In genomic region chr12:29141132-29141531, GRCm38 (mm10) we compare ENCODE assay signal across 8 mouse cellular contexts.
DNase-seq lines count a peak whose midpoint lies in the region; ATAC-seq lines count a peak whose summit lies in the region.

No protein-coding gene starts in this region.

- peak; percentile 18 for DNase-seq in adrenal gland, postnatal 10 days
- DNase-seq in adrenal gland, adult 18-20 months (ENCODE audit: low spot score in 2 of 2) = no peak
- peak; percentile 90 to 92 for DNase-seq in cerebellum, postnatal 14 days
- DNase-seq in kidney, postnatal 14 days = no peak

- H3K4me3 ChIP-seq in hindbrain, embryonic 15.5 days = no peak overlapping the region
- no peak overlapping the region for H3K4me3 ChIP-seq in midbrain, embryonic 13.5 days (replicated peaks)
- no peak overlapping the region for H3K4me3 ChIP-seq in heart, embryonic 12.5 days

- 13% methylated on average over 13 of the region's 13 CpGs for WGBS in hindbrain, embryonic 15.5 days
- WGBS in midbrain, embryonic 13.5 days = 34% methylated on average over 13 of the region's 13 CpGs
- WGBS in heart, embryonic 12.5 days = 45% methylated on average over 13 of the region's 13 CpGs

- no peaks in the 10 kb centered on the region for H3K9me3 ChIP-seq in hindbrain, embryonic 15.5 days
- H3K9me3 ChIP-seq in midbrain, embryonic 13.5 days = no peaks in the 10 kb centered on the region
- no peaks in the 10 kb centered on the region for H3K9me3 ChIP-seq in heart, embryonic 12.5 days (replicated peaks)

- H3K9ac ChIP-seq in hindbrain, embryonic 15.5 days = no peak overlapping the region; the same call in 1 of the 2 replicates
- H3K9ac ChIP-seq in midbrain, embryonic 13.5 days (replicated peaks) = no peak overlapping the region; the same call in 1 of the 2 replicates
- no peak overlapping the region for H3K9ac ChIP-seq in heart, embryonic 12.5 days

- peak overlapping the region; percentile 86 for H3K27ac ChIP-seq in hindbrain, embryonic 15.5 days (replicated peaks)
- peak overlapping the region; percentile 80 for H3K27ac ChIP-seq in midbrain, embryonic 13.5 days
- no peak overlapping the region for H3K27ac ChIP-seq in heart, embryonic 12.5 days (ENCODE audit: poor library complexity, severe bottlenecking)

- H3K4me1 ChIP-seq in hindbrain, embryonic 15.5 days (replicated peaks) = peaks cover 55% of the 10 kb centered on the region
- H3K4me1 ChIP-seq in midbrain, embryonic 13.5 days (replicated peaks) = peaks cover 46% of the 10 kb centered on the region
- H3K4me1 ChIP-seq in heart, embryonic 12.5 days (replicated peaks) = peaks cover 36% of the 10 kb centered on the region

- H3K36me3 ChIP-seq in hindbrain, embryonic 15.5 days = no peaks in the 10 kb centered on the region
- no peaks in the 10 kb centered on the region for H3K36me3 ChIP-seq in midbrain, embryonic 13.5 days
- no peaks in the 10 kb centered on the region for H3K36me3 ChIP-seq in heart, embryonic 12.5 days

- peak overlapping the region; percentile 35 for H3K4me2 ChIP-seq in hindbrain, embryonic 15.5 days
- H3K4me2 ChIP-seq in midbrain, embryonic 13.5 days (replicated peaks) = 0 out of 2 replicates have a peak overlapping the region, but pooled peaks have one; percentile 10
- H3K4me2 ChIP-seq in heart, embryonic 12.5 days = no peak overlapping the region

- ATAC-seq in hindbrain, embryonic 15.5 days (ENCODE audit: low FRiP score, low read depth) = peak; percentile 71
- peak; percentile 48 for ATAC-seq in midbrain, embryonic 13.5 days
- no peak for ATAC-seq in granulocyte monocyte progenitor cell, adult 5-6 weeks (replicated peaks; ENCODE audit: poor library complexity, severe bottlenecking)
- ATAC-seq in heart, embryonic 12.5 days (ENCODE audit: insufficient number of reproducible peaks, low FRiP score) = no peak

- H3K27me3 ChIP-seq in hindbrain, embryonic 15.5 days = no peaks in the 10 kb centered on the region
- H3K27me3 ChIP-seq in midbrain, embryonic 13.5 days = no peaks in the 10 kb centered on the region
- 0 out of 2 replicates have a peak, but pooled peaks cover 3% of the 10 kb centered on the region for H3K27me3 ChIP-seq in heart, embryonic 12.5 days (replicated peaks)

Comparison
In these comparisons a context has a peak if more than half of its experiments do, and no peak if none do; other contexts are left out.
1. DNase-seq: peak in adrenal gland, postnatal 10 days (single experiment) and cerebellum, postnatal 14 days (2 of 2); none in adrenal gland, adult 18-20 months (0 of 2) and kidney, postnatal 14 days (single experiment).
2. ATAC-seq: peak in hindbrain, embryonic 15.5 days (single experiment) and midbrain, embryonic 13.5 days (single experiment); none in granulocyte monocyte progenitor cell, adult 5-6 weeks (single experiment) and heart, embryonic 12.5 days (single experiment).